Mouse (Mus musculus) thymus, adult 2 months (tissue): Measurements from ENCODE around the gene Fam210b.

Experiments used
- CTCF ChIP-seq: fragments of 200-500 bp; IDR thresholded peaks from 2 replicates; pipeline ENCODE4 v1.5.1; 2012; ENCODE audit warnings: mild to moderate bottlenecking, control low read depth, low read length, moderate library complexity, borderline replicate concordance; ENCODE audit not compliant: control insufficient read depth, poor library complexity, insufficient read depth; ENCODE audit errors: extremely low read depth
- POLR2A ChIP-seq: fragments of 200-500 bp; IDR thresholded peaks from 2 replicates; pipeline ENCODE4 v1.6.1; 2012; ENCODE audit warnings: mild to moderate bottlenecking, low read length, control low read depth, moderate library complexity; ENCODE audit not compliant: control insufficient read depth, poor library complexity, insufficient read depth; ENCODE audit errors: extremely low read depth

DNA sequence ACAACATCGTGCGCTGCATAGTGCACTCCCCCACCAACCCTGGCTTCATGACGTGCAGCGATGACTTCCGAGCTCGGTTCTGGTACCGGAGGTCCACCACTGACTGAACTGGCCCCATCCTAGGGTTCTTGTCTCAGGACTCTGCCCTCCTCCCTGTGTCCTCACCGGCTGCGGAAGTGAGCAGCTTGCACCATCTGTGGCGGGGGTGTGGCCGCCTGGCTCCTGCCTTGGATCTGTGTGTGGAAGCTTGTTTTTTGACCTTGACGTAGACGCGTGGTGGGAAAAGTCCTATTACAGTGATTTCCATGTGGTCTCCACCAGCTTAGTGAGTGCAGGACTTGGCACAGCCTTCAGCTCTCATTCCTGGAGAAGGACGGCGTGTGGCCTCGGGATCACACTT lies 35.1 kb downstream of the Fam210b start:
- TF ChIP-seq CTCF = no peak
- no peak for TF ChIP-seq POLR2A
